17 mouse cellular contexts compared by ENCODE assay signal in genomic region chr16:95119293-95119692, GRCm38 (mm10).
DNase-seq lines count a peak whose midpoint lies in the region; ATAC-seq lines count a peak whose summit lies in the region.
"Had no signal": no experiment of that assay in that cellular context is flagged by ENCODE, and none has a peak within 500 bp of the region (broad histone marks: within the 10 kb centered on the region; RNA-seq: fewer than 3 reads in every experiment).

No protein-coding gene starts in this region.

- ATAC-seq in hindbrain, embryonic 13.5 days (ENCODE audit: low FRiP score), result peak; percentile 57
- ATAC-seq in hindbrain, embryonic 16.5 days, result peak; percentile 82
- ATAC-seq: CD4-positive, CD25-positive, alpha-beta regulatory T cell, adult 4 months; intestine, postnatal 0 days; lung, postnatal 0 days had no signal

- no peak overlapping the region for H3K4me2 ChIP-seq in hindbrain, embryonic 13.5 days
- no peak overlapping the region for H3K4me2 ChIP-seq in hindbrain, embryonic 16.5 days (ENCODE audit: low read length)
- H3K4me2 ChIP-seq: heart, embryonic 11.5 days had no signal

- H3K4me1 ChIP-seq in hindbrain, embryonic 13.5 days (replicated peaks), result peaks cover 31% of the 10 kb centered on the region
- H3K4me1 ChIP-seq in hindbrain, embryonic 10.5 days (replicated peaks), result peaks cover 18% of the 10 kb centered on the region
- H3K4me1 ChIP-seq in hindbrain, embryonic 16.5 days (ENCODE audit: control insufficient read depth, insufficient read depth, low read depth, low read length), result no peaks in the 10 kb centered on the region

- DNase-seq in hindbrain, embryonic 10.5 days (ENCODE audit: low spot score), result no peak
- peak; percentile 44 for DNase-seq in brain, adult 2 months (ENCODE audit: low read depth, low spot score)
- DNase-seq in cerebellum, adult 8-10 months, result peak; percentile 11
- no peak for DNase-seq in spleen, postnatal 36 days (ENCODE audit: low spot score in 2 of 2)
- DNase-seq in heart, postnatal 4 days, result no peak
- DNase-seq: adrenal gland, postnatal 10 days; embryo, embryonic 11 days; gastrocnemius, postnatal 36 days; kidney, postnatal 36 days had no signal

- no peaks in the 10 kb centered on the region for H3K9me3 ChIP-seq in hindbrain, embryonic 13.5 days
- H3K9me3 ChIP-seq in hindbrain, embryonic 10.5 days, result no peaks in the 10 kb centered on the region
- no peaks in the 10 kb centered on the region for H3K9me3 ChIP-seq in hindbrain, embryonic 16.5 days (ENCODE audit: control insufficient read depth, low read length)
- H3K9me3 ChIP-seq: midbrain, embryonic 10.5 days had no signal

- WGBS in hindbrain, embryonic 13.5 days, result 63% methylated on average over 4 of the region's 4 CpGs
- WGBS in hindbrain, embryonic 10.5 days, result 63% methylated on average over 4 of the region's 4 CpGs
- WGBS in hindbrain, embryonic 16.5 days, result 49% methylated on average over 4 of the region's 4 CpGs

- no peak overlapping the region for H3K4me3 ChIP-seq in hindbrain, embryonic 13.5 days
- H3K4me3 ChIP-seq in hindbrain, embryonic 10.5 days, result no peak overlapping the region
- H3K4me3 ChIP-seq in hindbrain, embryonic 16.5 days (ENCODE audit: low read length), result no peak overlapping the region
- H3K4me3 ChIP-seq: midbrain, embryonic 10.5 days had no signal

- H3K9ac ChIP-seq in hindbrain, embryonic 13.5 days, result no peak overlapping the region
- H3K9ac ChIP-seq in hindbrain, embryonic 16.5 days (ENCODE audit: low read depth, low read length), result no peak overlapping the region
- H3K9ac ChIP-seq: liver, embryonic 14.5 days had no signal

- no peaks in the 10 kb centered on the region for H3K36me3 ChIP-seq in hindbrain, embryonic 13.5 days
- no peaks in the 10 kb centered on the region for H3K36me3 ChIP-seq in hindbrain, embryonic 10.5 days
- no peaks in the 10 kb centered on the region for H3K36me3 ChIP-seq in hindbrain, embryonic 16.5 days (ENCODE audit: control insufficient read depth, insufficient read depth, low read length)
- H3K36me3 ChIP-seq: midbrain, embryonic 10.5 days had no signal

- no peaks in the 10 kb centered on the region for H3K27me3 ChIP-seq in hindbrain, embryonic 13.5 days
- H3K27me3 ChIP-seq in hindbrain, embryonic 10.5 days (ENCODE audit: insufficient read depth, poor library complexity, severe bottlenecking), result no peaks in the 10 kb centered on the region
- no peaks in the 10 kb centered on the region for H3K27me3 ChIP-seq in hindbrain, embryonic 16.5 days (replicated peaks; ENCODE audit: control insufficient read depth, insufficient read depth, low read length)

- no peak overlapping the region for H3K27ac ChIP-seq in hindbrain, embryonic 13.5 days
- H3K27ac ChIP-seq in hindbrain, embryonic 10.5 days, result no peak overlapping the region
- H3K27ac ChIP-seq in hindbrain, embryonic 16.5 days (ENCODE audit: low read depth, low read length), result no peak overlapping the region
- H3K27ac ChIP-seq: liver, embryonic 14.5 days; midbrain, embryonic 10.5 days had no signal

Comparison
In these comparisons a context has a peak if more than half of its experiments do, and no peak if none do; other contexts are left out.
1. DNase-seq: peak in brain, adult 2 months (single experiment) and cerebellum, adult 8-10 months (single experiment); none in hindbrain, embryonic 10.5 days (single experiment), spleen, postnatal 36 days (0 of 2) and heart, postnatal 4 days (single experiment).